Mouse (Mus musculus) adrenal gland, postnatal 14 days (tissue): ENCODE data around the gene Kdm8. TPM values are rescaled to one million over a fixed set of nuclear protein-coding genes. Genes with fewer than 3 reads are reported as not detected.

Experiments
- DNase-seq: peaks from one replicate; pipeline ENCODE4 v3.0.0; 2021; ENCODE audit warnings: mixed read lengths
- total RNA-seq: library from RNA; stranded (reverse); gene quantifications from 2 replicates; pipeline ENCODE4 v1.2.3, GENCODE M21; 2021

Gene Kdm8
- total RNA-seq, 1 experiment from 2014 or later = 4.0 TPM

GRCm38 (mm10) chr7:125500879-125501278, 56.4 kb downstream of the Kdm8 start:
- no peak for DNase-seq

DNA sequence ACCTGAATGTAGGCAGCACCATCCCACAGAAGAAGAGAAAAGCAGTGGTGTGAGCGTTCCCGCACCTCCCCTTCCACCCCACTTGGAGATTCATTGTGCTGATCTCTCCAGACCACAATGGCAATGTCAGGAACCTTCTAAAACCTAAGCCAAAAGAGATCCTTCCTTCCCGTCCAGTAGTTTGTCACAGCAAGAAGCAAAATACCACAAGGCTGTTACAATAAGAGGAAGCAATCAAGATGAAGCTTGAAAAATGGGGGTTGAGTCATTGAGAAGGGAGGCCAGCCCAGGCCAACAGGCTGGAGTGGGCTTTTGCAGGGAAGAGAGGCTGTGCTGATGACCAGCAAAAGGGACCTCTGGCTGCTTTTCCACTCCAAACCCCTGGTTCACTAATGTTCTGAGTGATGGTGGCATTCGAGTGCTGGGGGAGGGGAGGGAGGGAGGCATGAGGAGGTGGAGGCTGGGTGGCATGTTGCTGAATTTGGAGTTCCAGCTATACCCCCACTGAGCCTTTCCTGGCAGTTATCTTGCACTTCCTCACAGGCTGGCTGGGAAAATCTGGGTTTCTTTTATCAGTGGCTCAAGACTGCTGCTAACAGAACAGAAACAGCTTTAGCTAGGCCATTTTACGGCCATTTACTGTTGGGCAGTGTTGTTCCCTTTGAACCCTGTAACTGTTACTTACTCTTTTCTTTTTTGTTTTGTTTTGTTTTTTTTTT, 59.1 kb downstream of the Kdm8 start:
- DNase-seq = no peak

DNA sequence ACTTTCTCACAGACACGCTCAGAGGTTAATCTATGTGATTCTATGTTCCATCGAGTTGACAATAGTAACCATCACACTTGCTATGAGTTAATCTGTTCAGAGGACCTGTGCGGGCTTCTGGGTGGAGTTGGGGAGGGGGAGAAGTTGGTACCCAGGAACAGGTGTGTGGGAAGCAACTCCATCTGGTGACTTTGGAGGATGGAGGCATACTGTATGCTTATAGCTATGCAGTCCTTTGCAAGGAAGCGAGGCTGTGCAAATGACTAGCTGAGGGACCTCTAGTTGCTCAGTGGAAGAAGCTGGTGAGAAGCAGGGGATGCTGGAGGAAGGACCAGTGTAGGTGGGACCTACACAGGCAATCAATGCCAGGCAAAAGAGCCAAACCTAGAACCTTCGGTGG, 60.1 kb downstream of the Kdm8 start:
- no peak for DNase-seq

GRCm38 (mm10) chr7:125505568-125505967, 61.1 kb downstream of the Kdm8 start:
- no peak for DNase-seq

- no peak for DNase-seq
Measured at GRCm38 (mm10) chr7:125507279-125507678, 62.8 kb downstream of the Kdm8 start.

- DNase-seq = no peak
Measured at GRCm38 (mm10) chr7:125511432-125511831, 67.0 kb downstream of the Kdm8 start.

GRCm38 (mm10) chr7:125511852-125512251, 67.4 kb downstream of the Kdm8 start:
- no peak for DNase-seq

Other genes with a start within 250 kb of the Kdm8 start
- 43.3 and 44.6 TPM in 2 replicates for gene Nsmce1, start 46.9 kb downstream of the Kdm8 start, total RNA-seq
- 51.5 and 62.0 TPM in 2 replicates for gene Il4ra, start 107.4 kb downstream of the Kdm8 start, total RNA-seq
- 0.63 and 8.8 TPM in 2 replicates for gene Il21r, start 158.8 kb downstream of the Kdm8 start, total RNA-seq